Mouse (Mus musculus) left cerebral cortex, adult 18-20 months (tissue): ENCODE measurements around the gene Rrm2. TPM values are rescaled to one million over a fixed set of nuclear protein-coding genes. Genes with fewer than 3 reads are reported as not detected.
A peak's percentile ranks its signal among the peaks of the same experiment; 100 is the strongest.
"Not testable (repeated sequence)": the region's sequence is repeated elsewhere in the genome, so short reads cannot be mapped to it uniquely, and the experiment has no call there.

ENCODE experiments used
- DNase-seq, 2 experiments: peaks; one replicate each; pipeline ENCODE4 v3.0.0; 2021 to 2022; ENCODE audit warnings: low spot score in 2 of 2, mixed read lengths in 1 of 2
- long read RNA-seq, 2 experiments: library from polyadenylated mRNA; stranded (forward); transcript quantifications; one replicate each; pipeline ENCODE4 v2.0.0; 2021
- total RNA-seq, 2 experiments: library from RNA; stranded (reverse); gene quantifications; 2 replicates each; pipeline ENCODE4 v1.2.3; 2021

The Rrm2 gene
- 1 to 10 TPM; 1.2 to 1.4 TPM for total RNA-seq
- long read RNA-seq, experiment 1, partial matches to known transcripts: 0 of 1 reads
- long read RNA-seq, experiment 1, other reads (novel, unspliced or antisense): 0 of 1 reads
- long read RNA-seq, experiment 2, partial matches to known transcripts: 0 of 4 reads
- long read RNA-seq, experiment 2, other reads (novel, unspliced or antisense): 0 of 4 reads

DNA sequence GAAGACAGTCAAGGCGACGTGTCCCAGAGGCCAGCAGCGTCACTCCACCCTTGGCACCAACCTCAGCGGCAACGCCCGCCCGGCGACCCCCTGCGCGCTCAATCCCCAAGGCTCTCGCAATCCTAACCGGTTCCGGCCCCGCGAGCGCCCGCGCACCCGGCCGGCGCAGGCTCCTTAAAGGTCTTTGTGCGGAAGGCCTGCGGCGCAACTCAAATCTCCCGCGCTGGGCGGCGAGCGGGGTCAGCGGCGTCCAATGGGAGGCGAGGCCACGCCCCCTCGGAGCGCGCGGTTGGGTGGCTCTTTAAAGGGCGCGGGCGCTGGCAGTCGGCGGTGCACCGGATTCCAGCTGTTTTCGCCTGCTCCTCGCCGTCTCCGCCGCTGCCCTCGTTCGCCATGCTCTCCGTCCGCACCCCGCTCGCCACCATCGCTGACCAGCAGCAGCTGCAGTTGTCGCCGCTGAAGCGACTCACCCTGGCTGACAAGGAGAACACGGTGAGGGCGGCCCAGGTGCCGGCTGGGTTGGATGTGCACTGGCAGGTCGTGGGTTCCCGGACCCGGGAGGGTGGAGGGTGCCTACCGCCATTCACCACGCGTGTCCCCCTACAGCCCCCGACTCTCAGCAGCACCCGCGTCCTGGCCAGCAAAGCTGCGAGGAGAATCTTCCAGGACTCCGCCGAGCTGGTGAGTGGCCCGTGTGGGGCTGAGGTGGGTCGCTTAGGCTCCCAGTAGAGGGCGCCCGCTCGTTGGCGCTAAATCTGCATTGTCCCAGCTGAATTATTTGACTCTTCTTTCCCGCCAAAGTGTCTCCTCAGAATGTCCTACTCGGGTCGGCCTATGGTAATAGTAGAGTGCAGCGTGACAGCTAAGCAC, at the start of gene Rrm2:
Gene Rrm2 (plus strand): TSS at position 288 of the 870 bp plus-strand sequence.
- peak; percentile 93 to 95 for DNase-seq

DNA sequence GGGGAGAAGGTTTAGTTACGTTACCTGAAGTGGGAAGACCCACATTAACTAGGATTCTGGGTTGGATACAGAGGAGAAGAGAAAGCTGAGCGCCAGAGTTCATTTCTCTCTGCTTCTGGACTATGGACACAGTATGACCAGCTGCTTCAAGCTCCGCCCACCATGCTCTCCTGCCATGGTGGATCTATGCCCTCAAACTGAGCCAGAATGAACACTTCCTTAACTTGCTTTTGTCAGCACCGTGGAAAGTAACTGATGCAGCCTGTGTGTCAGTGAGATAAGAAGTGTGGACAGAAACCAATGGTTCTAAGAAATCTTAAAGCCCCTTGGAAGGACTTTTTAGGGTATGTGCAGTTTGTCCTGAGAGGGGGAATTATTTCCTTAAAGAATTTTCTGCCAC, 49.0 kb upstream of the Rrm2 start:
- DNase-seq: no peak

DNA sequence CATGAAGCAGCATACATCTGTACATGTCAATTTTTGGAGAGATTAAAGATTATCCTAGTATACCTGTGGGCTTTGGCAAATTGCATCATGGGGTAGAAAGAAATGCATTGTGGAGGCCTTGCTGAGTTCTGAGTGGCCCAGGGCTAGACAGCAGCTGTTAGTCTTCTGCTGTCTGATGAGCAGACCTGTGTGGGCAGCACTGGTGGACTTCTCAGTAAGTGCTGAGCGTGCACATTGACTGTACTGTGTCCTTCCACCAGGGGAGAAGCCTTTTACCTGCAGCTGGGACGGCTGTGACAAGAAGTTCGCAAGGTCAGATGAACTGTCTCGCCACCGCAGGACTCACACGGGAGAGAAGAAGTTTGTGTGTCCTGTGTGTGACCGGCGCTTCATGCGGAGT, 48.1 kb upstream of the Rrm2 start:
- no peak for DNase-seq

GRCm38 (mm10) chr12:24661100-24661499, 46.9 kb upstream of the Rrm2 start:
- DNase-seq: no peak

DNA sequence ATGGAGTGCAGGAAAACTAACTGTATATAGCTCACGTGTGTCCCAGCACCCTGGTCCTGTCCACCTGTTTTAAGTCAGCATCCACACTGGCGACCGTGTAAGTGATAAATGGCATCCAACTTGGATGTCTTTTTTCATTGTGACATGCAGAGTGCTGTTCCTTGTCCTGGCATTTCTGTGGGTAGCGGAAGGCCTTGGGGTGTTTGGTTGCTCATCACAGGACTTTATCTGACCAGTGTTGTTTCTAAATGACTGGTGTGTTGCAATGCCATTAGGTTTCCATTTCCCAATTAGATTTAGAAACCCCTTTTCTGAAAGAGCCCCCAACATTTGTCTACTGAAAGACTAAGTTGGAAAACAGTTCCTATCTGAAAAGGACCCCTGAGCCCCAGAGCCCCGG, 45.9 kb upstream of the Rrm2 start:
- DNase-seq: no peak

DNA sequence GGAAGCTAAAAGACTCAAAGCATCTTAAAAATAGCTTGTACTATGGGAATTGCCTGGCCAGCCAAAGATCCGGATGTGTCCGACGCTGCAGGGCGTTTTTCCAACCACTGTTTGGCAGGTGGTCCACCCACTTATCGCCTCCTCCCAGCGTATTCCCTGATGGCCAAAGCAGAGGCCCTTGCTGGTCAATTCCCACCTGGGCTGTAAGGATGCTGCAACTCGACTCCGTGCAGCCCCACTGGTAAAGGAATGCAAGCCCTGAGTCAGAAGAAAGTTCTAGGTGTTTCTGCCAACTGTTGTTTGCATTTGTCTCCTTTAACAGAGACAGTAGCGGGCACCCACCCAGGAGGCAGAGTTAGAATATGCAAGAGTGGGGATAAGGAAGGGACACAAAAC, 27.9 kb upstream of the Rrm2 start:
- DNase-seq: peak; percentile 38 to 52

GRCm38 (mm10) chr12:24680492-24681285, 27.4 kb upstream of the Rrm2 start:
- peak; percentile 29 to 54 for DNase-seq

DNA sequence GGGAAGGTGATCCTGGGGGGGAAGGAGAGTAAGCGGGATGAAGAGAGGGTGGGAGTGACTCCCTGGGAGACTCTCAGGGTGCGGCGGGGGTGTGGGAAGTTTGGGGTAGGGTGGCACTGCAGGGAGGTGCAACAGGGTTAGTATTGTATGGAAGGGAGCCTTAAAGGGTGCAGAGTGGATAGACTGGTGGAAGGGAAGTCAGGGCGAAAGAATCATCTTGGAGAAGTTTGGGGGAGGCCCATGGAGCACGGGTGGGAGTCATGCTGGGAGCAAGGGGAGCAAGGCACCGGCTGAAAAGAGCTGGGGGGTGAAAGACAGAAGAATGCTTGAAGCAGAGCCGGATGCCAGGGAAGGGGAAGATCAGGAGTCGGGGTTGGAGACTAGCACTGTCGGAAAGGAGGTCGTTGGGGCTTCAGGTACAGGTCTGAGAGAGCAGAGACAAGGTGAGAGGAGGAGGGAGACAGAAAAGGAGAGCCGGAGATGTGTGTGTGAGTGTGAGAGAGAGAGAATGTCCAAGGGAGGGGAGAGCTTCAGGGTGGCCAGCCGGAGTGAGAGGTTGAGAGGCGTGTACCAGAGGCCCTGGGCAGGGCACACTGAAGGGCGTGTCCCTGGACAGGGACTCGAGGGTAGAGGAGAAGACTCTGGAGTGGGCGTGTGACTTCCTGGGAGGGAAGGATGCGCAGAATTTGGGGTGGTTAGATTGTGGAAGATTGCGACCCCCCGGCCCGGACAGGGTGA, 26.6 kb upstream of the Rrm2 start, which contains the start of gene Cys1:
Gene Cys1 (minus strand): TSS at position 528 of the 738 bp plus-strand sequence.
- no peak for DNase-seq

DNA sequence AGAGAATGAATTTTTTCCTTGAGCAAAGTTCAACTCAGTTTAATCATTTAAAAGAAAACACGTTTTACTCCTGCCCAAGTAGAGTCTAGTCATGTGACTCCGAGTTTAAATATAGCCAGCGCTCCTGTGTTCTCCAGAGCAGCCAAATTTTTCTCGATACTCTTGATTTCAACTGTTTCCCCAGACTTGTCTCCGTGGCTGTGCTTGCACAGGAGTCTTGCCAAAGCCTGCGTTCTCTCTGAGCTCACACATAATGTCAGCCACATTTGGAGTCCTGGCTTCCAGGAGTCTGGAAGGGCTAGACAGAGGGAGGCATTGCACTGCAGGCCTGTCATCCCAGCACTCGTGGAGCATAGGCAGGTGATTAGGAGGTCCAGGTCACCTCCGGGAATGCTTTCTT, 25.5 kb upstream of the Rrm2 start:
- peak; percentile 32 to 44 for DNase-seq

DNA sequence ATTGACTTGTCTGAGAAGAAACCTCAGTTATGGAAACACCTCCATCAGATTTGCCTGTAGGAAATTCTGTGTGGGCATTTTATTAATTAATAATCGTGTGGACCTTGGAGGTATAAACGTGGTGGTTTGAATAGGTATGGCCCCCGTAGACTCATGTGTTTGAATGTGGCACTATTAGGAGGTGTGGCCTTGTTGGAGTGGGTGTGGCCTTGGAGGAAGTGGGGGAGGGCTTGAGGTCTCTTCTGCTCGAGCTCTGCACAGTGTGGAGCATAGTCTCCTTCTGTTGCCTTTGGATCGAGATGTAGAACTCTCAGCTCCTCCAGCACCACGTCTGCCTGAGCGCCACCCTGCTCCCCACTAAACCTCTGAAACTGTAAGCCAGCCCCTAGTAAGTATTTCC, 24.6 kb upstream of the Rrm2 start:
- DNase-seq: no peak

DNA sequence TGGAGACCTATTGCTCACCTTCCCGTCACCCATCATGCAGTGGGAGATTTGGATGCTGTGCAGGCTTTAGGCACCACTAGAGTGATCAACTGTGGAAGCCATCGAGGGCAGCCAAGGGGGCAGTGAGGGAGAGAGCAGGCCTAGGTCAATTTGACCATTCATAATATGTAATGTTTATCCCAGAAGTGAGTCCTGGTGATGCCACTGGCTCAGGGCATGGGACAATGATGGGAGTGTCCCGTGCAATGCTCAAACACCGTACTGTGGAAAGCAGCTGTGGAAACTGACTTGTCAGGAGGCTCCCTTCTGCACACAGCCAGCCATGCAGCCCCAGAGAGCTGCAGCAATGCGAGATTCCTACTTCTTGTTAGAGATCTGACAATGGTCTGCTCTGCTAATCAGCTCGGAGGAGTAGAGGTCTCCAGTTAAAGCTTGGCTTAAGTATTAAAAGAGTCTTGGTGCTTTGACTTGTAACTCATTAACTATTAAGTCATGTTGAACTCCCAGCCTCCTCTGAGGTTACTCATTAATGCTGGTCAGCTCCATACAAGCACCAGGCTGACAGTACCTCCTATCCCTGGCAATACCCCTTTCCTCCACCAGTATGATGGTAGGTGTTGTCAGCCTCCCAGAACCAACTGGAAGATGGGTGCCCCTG, 21.9 kb upstream of the Rrm2 start:
- no peak for DNase-seq

DNA sequence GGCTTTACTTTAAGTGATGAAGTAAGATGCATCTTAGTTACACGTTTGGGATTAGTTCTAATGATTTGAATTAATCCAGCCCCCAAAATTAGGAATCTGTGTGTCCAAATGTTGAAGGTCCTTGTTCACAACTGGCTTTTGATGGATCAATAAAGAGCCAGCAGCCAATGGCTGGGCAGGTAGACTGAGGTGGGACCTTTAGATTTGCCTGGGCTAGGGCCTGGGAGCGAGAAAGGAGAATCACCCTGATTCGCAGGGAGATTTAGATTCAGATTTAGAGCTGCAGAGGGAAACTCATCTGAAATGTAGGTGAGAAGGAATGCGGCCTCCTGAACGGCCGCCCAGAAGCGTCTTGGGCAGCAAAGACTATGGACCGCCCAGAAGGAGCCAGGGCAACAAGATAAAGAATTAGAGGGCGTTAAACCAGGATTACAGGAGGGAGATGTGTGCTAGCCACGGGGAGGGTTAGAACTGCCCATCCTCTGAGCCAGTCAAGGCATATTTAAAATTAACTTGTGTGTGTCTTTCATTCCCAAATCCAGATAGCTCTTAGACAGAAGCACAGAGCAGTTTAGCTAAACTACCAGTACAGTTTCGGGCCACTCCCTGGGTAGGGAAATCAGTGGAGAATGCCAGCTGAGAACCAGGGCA, 21.2 kb upstream of the Rrm2 start:
- DNase-seq: no peak

DNA sequence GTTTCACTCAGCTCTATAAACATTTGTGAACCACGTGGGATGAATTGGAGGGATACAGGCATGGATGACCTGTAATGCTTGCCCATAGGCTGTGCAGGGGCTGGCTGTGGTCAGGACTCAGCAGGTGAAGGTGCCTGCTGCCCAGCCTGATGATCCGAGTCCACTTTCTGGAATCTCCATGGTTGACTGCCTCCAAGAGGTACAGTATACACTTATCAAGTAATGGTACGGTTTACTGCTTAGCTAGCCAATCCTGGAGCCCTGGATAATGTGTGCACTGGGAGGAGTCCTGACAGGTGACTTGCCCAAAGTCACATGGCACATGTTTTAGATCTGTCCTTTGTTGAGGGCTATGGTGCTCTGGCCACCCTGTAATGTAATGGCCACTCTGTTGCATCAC, 17.7 kb upstream of the Rrm2 start:
- no peak for DNase-seq

GRCm38 (mm10) chr12:24696500-24697483, 11.2 kb upstream of the Rrm2 start:
- DNase-seq: peak; percentile 83 to 92

- DNase-seq: no peak
These were observed 10.4 kb upstream of the Rrm2 start for GRCm38 (mm10) chr12:24697484-24698204.

DNA sequence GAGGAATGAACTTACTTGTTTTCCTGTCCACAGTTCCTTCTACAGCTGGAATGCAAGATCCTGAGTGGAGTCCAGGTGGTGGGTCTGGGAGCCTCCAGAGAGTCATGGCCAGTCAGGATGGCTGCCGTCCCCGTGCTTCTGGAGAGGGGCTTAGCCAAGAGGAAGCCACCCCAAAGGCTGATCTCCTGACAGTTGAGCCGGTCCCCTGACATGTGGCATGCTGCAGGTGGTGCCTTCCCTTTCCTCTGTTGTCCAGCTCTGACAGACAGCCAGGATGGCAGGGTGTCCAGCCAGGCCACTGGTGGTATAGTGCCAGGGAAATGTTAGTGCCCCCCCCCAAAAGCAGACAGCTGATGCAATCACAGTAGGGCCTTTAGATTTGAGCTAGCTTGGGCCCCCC, 9.5 kb upstream of the Rrm2 start:
- DNase-seq: no peak

DNA sequence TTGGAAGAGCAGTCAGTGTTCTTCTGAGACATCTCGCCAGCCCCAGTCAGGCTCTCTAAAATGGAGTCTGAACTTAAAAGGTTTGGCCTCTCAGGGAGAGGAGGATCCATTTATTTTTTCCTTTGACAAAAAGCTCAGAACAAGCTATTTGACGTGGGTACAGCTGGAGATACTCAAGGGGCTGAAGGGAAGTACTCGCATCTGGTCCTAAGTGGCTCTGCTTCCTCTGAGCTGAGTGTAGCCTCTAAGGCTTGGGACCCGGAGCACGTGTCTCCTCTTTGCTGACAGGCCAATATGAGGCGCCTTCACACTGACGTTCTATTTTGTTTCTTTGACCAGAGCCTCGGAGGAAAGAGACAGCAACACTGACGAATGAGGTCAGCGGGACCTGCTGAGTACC, 8.5 kb upstream of the Rrm2 start:
- no peak for DNase-seq

DNA sequence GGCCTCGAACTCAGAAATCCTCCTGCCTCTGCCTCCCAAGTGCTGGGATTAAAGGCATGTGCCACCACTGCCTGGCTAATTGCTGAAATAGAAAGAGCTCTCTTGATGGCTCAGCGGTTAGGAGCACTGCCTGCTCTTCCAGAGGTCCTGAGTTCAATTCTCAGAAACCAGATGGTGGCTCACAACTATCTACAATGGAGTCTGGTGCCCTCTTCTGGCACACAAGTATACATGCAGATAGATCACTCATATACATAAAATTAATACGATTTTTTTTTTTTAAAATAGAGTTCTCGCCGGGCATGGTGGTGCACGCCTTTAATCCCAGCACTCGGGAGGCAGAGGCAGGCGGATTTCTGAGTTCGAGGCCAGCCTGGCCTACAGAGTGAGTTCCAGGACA, 6.4 kb upstream of the Rrm2 start:
- DNase-seq: not testable (repeated sequence)
